Mouse (Mus musculus) cerebral cortex, adult 2 months (tissue): Measurements from ENCODE around the gene Cebpa.

Experiments used
- WGBS: fragments of 180-500 bp; shearing (Covaris S2); methylation state at CpG from one replicate; pipeline ENCODE4 v1.1.7; 2018; 5-methylcytosine and 5-hydroxymethylcytosine counted together

Cebpa gene

GRCm38 (mm10) chr7:35120146-35120691 is 1.1 kb downstream of the Cebpa start:
- 6% methylated on average over 53 of the region's 53 CpGs for WGBS

GRCm38 (mm10) chr7:35121150-35121549 is 2.1 kb downstream of the Cebpa start:
- WGBS: 66% methylated on average over 8 of the region's 8 CpGs

- WGBS: 91% methylated on average over 10 of the region's 10 CpGs
These were observed 3.6 kb downstream of the Cebpa start for GRCm38 (mm10) chr7:35122401-35123320.

- WGBS: 78% methylated on average over 10 of the region's 10 CpGs
These were observed 4.4 kb downstream of the Cebpa start for GRCm38 (mm10) chr7:35123431-35123953.

GRCm38 (mm10) chr7:35124216-35124615 is 5.1 kb downstream of the Cebpa start:
- WGBS: 80% methylated on average over 5 of the region's 5 CpGs

- WGBS: 81% methylated on average over 6 of the region's 6 CpGs
These were observed 5.7 kb downstream of the Cebpa start for GRCm38 (mm10) chr7:35124745-35125144.

GRCm38 (mm10) chr7:35125971-35126370 is 6.9 kb downstream of the Cebpa start:
- WGBS: 87% methylated on average over 5 of the region's 5 CpGs

- 39% methylated on average over 10 of the region's 10 CpGs for WGBS
These were observed 7.9 kb downstream of the Cebpa start for GRCm38 (mm10) chr7:35127001-35127400.

- WGBS: 42% methylated on average over 6 of the region's 6 CpGs
These were observed 8.6 kb downstream of the Cebpa start for GRCm38 (mm10) chr7:35127721-35128120.

GRCm38 (mm10) chr7:35128677-35129567 is 9.8 kb downstream of the Cebpa start:
- WGBS: 60% methylated on average over 17 of the region's 17 CpGs

- WGBS: 83% methylated on average over 13 of the region's 13 CpGs
These were observed 11.1 kb downstream of the Cebpa start for GRCm38 (mm10) chr7:35130059-35130738.

GRCm38 (mm10) chr7:35130888-35131287 is 11.8 kb downstream of the Cebpa start:
- 69% methylated on average over 5 of the region's 5 CpGs for WGBS

- WGBS: 95% methylated on average over 9 of the region's 9 CpGs
These were observed 12.5 kb downstream of the Cebpa start for GRCm38 (mm10) chr7:35131601-35132000.

- 55% methylated on average over 5 of the region's 5 CpGs for WGBS
These were observed 15.5 kb downstream of the Cebpa start for GRCm38 (mm10) chr7:35134621-35135020.

- 80% methylated on average over 1 of the region's 1 CpGs for WGBS
These were observed 18.4 kb downstream of the Cebpa start for GRCm38 (mm10) chr7:35137524-35137923.

GRCm38 (mm10) chr7:35138481-35138880 is 19.4 kb downstream of the Cebpa start:
- 56% methylated on average over 4 of the region's 4 CpGs for WGBS

GRCm38 (mm10) chr7:35139880-35140279 is 20.8 kb downstream of the Cebpa start:
- 91% methylated on average over 5 of the region's 5 CpGs for WGBS

- WGBS: 52% methylated on average over 5 of the region's 5 CpGs
These were observed 22.4 kb downstream of the Cebpa start for GRCm38 (mm10) chr7:35141519-35141918.

- 92% methylated on average over 8 of the region's 8 CpGs for WGBS
These were observed 23.4 kb downstream of the Cebpa start for GRCm38 (mm10) chr7:35142522-35142921.

GRCm38 (mm10) chr7:35143864-35144618 is 24.9 kb downstream of the Cebpa start:
- 74% methylated on average over 6 of the region's 6 CpGs for WGBS

- 87% methylated on average over 9 of the region's 9 CpGs for WGBS
These were observed 26.0 kb downstream of the Cebpa start for GRCm38 (mm10) chr7:35145068-35145467.
